Mouse (Mus musculus): Measurements from ENCODE around the gene P3h2. TPM values are rescaled to one million over a fixed set of nuclear protein-coding genes. Genes with fewer than 3 reads are reported as not detected.
A peak's percentile ranks its signal among the peaks of the same experiment; 100 is the strongest.

P3h2 gene
- total RNA-seq, 2 experiments from 2014 or later, result 2.6 to 4.0 TPM

DNA sequence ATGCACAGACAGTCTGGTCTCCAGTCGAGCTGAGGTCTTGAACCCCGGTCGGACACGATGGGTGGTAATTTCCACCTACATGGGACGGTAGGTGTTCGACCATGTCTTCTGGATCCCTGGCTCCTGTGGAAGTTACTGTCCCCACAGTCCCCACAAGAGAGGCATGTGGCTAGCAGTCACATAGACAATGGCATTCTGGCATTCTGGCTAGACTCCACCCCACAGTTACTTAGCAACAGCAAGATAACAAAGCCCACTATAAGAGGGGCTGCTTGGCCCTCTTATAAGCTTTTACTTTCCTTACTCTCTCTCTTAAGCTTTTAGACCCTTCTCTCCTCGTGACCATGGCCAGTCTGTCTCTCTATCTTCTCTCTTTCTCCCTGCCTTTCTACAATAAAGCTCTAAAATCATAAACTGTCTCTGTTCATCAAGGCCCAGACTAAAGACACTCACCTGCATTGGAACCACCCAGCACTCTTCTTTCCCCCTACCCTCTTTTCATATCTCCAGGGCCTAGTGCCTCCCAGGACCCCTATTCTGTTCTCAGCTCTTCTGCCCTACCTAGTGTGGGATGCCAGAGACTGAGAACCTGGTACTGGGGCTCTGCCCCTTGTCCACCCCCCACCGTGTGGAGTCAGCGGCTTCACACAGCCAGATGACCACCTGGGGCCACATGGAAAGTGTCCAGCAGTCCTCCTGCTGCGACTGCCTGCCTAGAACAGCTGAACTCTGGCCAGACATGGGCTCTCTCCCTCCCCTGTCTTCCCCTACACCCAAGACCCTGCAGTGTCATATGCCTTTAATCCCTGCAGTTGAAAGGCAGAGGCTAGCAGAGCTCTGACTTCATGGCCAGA is 28.1 kb downstream of the P3h2 start:
- DNase-seq (ENCODE audit: low spot score in 2 of 2), result no peak
- intact Hi-C loops (cut with DNase I), result no loop called here

DNA sequence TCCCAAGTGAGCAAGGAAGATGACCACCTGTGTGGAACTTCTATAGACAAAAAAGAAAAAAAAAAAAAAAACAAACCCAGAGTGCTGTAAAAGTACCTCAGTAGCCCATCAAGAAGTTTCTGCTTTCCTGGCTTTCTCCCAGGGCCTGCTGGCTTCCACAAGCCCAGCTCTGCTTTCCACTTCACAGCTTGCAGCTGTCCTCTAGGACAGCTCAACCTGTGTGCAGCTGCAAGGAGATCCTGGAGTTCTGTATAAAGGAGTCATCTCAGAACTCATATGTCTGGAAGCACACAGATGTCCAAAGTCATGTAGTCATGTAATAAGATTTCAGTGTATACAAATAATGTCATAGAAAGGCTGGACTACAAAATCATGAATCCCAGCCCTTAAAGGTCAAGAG is 30.5 kb downstream of the P3h2 start:
- no peak for DNase-seq (ENCODE audit: low spot score in 2 of 2)

DNA sequence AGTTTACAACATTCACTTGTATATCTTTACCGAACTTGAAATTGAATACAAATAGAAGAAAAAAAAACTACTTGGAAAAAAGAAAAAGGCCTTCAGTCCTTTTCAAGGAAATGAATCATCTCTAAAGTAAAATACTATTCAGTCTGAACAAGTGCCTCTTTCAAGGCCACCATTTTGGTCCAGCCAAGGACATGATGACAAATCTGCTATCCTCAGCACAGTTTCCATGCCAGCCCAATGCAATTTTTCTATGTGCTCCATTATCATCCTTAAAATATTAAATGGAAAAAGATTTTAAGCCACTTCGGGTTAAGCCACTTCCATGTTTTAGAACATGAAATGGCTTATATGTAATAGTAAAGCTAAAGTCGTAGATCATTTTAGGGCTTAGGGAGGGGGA is 35.2 kb downstream of the P3h2 start:
- no peak for DNase-seq (ENCODE audit: low spot score in 2 of 2)
- intact Hi-C loops (cut with DNase I), result no loop called here

More for the DNA sequence above, 30.5 kb downstream of the P3h2 start:
- intact Hi-C loops (cut with DNase I), result no loop called here

DNA sequence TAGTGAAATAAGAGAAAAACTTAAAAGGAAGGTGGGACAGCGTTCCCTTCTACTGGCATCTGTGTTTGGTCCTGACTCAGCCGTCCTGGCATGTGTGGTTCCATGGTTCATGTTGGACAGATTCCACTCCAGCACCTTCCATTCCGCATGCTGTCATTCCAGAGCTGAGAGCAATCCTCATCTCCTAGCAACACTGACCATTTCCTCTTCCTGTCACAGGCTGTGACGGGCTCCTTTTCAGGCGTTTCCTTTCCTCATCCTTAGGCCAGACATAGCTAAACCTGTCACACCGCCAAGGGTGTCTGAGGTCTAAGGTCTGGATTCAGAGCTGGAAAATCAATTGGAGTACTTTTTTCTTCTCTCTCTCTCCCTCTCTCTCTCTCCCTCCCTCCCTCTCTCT is 40.5 kb downstream of the P3h2 start:
- no peak for DNase-seq (ENCODE audit: low spot score in 2 of 2)
- intact Hi-C loops (cut with DNase I), result no loop called here

DNA sequence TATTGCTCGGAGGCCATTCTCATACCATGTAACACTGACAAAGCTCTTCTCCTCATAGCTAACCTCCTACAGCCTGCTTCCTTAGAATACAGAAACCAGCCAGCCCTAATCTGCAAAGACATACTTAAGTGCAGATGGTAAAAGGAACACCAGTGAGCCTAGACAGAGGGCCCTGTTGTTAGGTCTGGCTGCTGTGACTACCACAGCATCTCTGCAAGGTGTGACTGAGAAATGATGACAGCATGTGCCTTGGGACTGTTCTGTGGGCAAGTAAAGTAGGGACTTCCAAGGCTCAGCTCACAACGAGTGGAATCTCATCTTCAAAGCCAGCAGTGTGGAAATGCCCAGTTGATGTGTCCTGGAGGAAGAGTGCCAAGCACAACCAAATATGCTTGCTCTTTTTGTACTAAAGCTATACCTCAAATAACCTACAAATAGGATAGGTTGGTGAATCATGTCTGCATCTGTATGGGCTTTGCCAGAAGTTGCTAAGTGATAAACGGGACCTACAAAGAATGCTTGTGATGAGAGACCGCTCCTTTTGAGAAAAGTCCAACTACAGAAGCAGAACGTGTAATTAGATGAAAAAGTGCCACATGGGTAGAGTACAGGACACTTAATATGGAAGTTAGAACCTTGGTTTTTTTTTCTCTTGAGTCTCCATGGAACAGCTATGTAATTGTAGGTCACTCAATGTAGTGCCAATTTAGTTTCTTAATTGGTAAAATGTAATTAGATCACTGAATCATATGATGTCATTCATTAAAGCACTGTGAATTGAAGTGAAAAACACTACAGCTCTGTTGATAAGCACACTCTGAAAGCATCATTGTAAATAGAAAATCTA is 45.1 kb downstream of the P3h2 start:
- intact Hi-C loops (cut with DNase I), result no loop called here
- DNase-seq (ENCODE audit: low spot score in 2 of 2), result no peak

DNA sequence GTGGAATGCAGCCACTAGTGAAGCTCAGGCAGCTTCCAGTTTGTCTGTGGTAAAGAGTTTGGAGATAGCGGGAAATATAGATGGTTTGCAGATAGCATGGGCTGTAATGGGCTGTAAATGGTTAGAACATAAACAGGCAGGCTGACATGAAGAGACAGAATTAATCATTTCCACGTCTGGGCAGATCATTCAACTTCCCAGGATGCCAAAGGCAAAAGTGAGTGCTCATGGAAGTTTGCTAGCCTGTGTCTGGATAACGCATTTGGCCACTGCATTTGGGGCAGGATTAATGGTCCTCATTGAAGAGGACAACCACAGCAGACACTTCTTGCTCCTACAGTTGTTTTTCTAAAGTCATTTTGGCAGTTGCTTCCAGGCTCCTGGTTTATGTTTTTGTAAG is 52.0 kb downstream of the P3h2 start:
- DNase-seq (ENCODE audit: low spot score in 2 of 2), result no peak
- intact Hi-C loops (cut with DNase I), result no loop called here

DNA sequence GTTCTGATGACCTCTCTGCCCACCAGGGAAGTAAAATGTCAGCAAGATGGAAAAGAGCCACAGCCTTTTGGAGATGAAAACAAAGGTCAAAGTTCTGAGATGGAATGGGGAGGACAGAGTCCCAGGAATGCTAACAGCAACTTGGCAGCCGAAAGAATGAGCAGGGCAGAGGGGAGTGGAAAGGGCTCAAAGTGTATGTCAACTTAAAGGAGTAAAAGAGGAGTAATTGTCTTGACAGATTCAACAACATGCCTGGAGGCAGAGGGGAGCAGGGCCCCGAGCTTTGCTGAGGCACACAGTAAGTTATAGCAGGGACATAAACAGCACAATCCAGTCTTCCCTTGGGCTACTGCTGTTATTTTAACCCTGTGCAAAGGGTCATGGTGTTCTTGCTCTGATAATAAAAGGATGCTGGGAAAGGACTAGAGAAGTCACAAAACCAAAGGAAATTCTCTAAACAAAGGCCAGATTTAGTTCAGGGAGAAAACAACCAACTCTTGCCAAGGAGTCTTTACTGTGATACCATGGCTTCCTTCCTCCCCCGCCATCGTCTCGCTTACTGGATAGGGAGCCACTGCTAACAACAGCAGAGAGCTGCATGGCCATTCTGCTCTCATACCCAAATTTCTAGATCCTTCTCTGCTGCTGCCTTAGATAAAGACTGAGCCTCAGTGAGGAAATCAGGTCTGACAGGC is 56.0 kb downstream of the P3h2 start:
- no peak for DNase-seq (ENCODE audit: low spot score in 2 of 2)
- intact Hi-C loops (cut with DNase I), result no loop called here

DNA sequence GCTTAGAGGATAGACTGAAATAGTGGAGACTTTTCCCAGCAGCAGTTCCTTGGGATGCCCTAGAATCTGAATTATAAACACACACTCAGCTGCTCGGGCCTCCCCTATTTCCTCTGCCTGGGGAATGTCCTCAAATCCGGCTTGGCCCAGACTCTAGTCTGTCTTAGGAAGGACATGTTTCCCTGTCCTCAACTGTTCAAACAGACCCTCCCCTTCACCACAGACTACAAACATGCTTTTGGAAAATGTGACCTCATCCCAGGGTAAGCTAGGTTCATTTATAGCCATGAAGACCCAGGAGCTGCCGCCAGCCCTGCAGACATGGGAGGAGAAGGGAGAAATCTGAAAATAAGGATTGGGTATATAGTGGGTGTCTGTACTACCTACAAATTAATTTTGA is 57.7 kb downstream of the P3h2 start:
- DNase-seq (ENCODE audit: low spot score in 2 of 2), result no peak
- intact Hi-C loops (cut with DNase I), result no loop called here

DNA sequence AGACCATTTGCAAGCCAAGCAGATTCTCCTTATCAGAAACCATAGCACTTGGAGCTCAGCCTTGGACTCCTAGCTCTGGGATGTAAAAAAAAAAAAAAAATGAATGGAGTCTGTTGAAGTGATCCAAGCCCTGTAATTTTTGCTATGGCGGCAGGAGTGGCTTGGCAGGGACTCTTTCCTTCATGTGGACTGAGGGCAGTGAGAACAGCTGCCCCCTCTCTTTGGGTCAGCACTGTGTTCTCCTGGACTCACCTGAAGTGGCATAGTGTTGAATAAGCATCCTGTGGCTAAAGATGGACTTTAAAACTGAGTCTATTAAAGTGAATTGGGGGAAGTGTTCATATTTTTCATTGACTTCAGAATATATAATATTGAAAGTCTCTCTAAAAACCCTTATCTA is 58.2 kb downstream of the P3h2 start:
- intact Hi-C loops (cut with DNase I), result no loop called here
- no peak for DNase-seq (ENCODE audit: low spot score in 2 of 2)

DNA sequence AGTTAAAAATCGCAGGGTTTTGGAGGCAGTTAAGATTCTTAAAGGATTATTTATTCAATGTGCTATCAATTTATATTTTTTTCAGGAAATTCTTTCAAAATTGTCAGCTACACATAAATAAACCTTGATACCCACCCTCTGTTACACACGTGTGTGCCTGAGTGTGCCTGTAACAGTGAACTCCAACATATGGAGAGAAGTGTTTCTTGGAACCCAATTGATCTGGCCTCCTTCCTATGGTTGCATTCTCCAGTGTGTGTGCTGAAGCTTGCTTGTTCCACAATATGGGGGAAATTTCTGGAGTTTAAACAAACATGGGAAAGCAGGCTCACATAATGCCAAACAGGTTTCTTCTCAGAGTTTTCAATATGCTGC is 63.7 kb downstream of the P3h2 start:
- DNase-seq (ENCODE audit: low spot score in 2 of 2), result no peak
- intact Hi-C loops (cut with DNase I), result no loop called here

DNA sequence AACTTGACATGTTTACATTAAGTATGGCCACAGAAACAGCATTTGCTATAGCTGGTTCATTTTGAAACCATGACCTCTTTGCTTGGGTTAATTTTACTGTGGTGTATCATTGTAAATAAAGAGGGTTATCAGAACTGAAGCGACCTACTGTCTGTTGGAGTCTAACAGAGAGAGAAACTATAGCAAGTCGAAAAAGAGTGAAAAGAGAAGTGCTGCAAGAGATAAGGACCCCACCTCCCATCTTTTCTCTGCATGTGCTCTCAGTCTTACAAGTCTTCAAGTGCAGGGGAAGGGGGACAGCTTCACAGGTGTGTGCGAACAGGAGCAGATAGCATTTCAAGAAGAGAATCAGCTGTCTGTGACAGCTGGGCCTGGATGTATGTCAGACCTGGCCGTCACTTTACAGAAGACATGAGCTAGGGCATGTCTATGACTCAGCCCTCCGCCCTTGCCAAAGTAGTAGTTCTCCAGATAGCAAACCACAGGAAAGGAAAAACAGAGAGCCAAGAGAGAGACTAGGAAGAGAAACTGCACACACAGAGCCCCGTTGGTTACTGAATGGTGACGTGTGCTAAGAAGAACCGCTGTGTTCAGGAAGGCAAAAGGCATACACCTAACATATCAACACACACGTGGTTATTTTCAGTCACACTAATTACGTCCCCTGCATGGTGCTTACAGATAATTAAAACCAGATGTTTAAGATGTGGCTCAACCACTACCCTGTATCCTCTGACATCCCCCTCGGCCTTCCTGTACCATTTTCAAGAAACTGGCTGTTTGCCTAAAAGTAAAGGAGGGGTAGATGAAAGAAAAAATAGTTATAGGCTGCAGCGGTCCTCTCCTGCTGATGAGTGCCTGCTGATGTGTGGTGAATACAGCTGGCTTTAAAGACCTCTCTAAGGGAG is 64.3 kb downstream of the P3h2 start:
- peak in 1 of 2 experiments; percentile 60 for DNase-seq (ENCODE audit: low spot score in 2 of 2)
- intact Hi-C loops (cut with DNase I), result no loop called here

DNA sequence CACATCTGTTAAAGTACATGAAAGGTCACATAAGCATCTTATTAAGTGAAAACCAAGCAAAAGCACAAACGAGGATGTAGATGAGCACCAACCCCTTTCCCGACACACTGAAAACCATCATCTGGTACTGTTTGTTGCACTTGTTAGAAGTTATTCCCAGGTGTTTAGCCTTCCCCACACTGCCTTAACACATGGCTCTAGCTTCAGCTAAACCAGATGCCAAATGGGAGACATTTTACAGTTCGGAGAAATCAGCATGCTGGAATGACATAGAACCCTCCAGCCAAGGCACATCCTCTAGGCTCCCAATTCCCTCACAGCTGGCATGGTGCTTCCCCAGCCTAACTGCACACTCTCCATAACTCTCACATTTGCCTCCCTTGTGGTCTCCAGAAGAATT is 66.3 kb downstream of the P3h2 start:
- no peak for DNase-seq (ENCODE audit: low spot score in 2 of 2)
- intact Hi-C loops (cut with DNase I), result no loop called here

DNA sequence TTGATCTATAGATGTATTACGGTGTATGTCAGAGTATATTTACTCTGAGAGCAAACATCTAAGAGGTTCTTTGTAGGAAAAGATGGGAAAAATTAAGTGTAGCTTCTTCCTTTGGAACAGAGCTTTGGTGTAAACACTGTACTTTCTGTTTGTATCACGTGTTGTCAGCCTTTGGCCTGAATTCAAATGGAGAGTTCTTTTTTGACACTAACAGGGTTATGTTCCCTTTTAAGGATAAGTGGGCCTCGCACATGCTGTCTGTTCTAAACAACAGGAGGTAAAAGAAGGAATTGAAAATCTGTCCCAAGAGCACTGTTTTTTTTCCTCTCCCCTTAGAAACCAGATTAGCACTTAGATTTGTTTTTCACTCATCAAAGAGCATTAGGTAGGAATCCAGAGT is 70.1 kb downstream of the P3h2 start:
- peak in 1 of 2 experiments; percentile 22 for DNase-seq (ENCODE audit: low spot score in 2 of 2)
- intact Hi-C loops (cut with DNase I), result no loop called here

DNA sequence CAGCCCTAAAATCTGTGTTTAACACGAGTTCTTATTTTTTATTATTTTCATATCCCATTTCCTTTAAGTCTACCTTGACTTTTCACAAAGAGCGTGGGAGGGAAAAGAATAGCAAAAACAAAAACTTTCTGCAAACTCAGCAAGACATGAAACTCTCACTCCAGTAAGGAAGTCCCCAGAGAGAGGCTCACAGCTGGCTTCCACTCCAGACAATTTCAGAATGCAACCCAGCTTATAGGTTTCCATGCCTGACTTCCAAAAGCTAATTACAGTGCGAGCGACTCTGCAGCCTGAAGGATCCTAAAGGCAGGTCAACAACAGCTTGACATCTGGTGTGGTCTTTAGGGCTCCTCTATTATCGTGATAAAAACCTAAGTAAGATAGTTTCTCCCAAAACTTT is 70.5 kb downstream of the P3h2 start:
- no peak for DNase-seq (ENCODE audit: low spot score in 2 of 2)
- intact Hi-C loops (cut with DNase I), result no loop called here

DNA sequence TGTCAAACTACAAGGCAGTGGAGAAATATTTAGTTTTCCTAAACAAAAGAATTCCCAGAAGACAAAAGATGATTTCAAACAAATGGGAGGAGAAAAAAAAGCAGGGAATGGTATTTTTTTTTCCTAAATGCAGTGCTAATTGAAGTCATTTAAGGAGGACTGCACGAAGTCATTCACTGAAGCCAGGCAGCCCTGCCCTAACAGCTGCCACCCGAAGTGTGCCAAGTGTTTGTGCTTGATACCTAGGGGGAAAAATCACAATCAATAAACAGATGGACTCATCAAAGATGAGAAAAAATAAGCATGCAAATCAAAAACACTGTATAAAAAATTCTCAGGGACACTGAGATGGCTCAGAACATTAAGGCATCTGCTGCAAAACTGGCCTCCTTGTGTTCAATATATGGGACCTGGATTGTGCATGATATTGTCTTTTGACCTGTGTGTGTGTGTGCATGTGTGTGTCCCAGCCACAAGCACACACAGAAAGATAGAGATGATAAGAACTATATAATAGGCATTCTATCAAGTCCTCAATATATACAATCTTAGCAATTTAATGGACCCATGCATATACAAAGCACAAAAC is 76.1 kb downstream of the P3h2 start:
- intact Hi-C loops (cut with DNase I), result no loop called here
- DNase-seq (ENCODE audit: low spot score in 2 of 2), result no peak

DNA sequence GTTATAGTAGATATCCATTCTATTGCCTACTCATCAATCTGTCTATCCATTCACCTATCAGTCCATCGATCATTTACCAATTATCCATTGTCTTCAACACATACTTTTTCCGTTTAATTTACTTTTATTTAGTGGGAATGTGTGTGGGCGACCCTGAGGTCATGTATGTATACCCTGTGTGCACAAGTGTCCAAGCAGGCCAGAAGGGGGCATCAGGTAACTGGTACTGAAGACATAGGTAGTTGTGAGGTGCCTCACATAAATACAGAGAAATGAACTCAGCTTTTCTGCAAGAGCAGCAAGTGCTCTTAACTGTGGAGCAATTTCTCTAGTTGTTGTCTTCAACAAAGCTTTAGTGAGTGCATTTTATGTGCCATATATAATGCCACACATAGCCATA is 79.2 kb downstream of the P3h2 start:
- intact Hi-C loops (cut with DNase I), result no loop called here
- no peak for DNase-seq (ENCODE audit: low spot score in 2 of 2)

DNA sequence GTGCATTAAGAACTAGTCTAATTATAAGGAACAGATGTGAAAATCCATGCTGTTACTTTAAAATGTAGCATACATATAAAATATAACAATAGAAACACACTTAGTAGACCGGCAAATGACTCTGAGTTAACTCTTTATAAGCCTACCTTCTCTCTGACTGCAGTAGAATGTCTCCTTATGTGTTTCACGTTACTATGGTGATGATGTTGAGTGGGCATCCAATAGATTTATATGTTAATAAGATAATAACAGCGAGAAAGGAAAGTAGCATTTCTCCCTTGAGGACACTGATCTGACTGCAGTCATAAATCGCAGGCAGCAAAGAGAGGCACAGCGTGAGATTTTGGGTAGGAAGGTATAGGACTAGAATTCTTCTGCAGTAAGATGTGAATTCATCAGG is 81.0 kb downstream of the P3h2 start:
- no peak for DNase-seq (ENCODE audit: low spot score in 2 of 2)
- intact Hi-C loops (cut with DNase I), result loop anchor here (5.0 kb wide), 1 partner anchor 83 kb away; the partner anchor contains the start of gene P3h2

DNA sequence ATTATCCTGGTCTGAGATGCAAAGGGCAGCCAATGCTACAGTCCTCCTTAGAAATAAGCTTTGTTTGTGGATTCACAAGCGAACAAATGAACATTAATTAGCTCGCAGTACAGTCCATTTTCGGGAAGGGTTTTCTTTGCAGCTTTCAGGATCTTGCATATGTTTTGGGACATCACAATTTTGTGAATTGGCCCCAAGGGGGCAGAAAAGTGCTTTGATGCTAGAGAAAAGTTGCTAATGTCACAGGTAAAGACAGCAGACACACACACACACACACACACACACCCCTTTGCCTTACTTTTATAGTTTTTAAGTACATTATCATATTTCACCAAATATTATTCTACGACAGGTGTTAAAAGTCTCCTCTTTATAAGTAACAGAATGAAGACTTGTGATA is 82.2 kb downstream of the P3h2 start:
- DNase-seq (ENCODE audit: low spot score in 2 of 2), result no peak
- intact Hi-C loops (cut with DNase I), result loop anchor here (2.0 to 5.0 kb wide), 2 partner anchors 84 to 175 kb away; partner anchors contain the start of gene P3h2

DNA sequence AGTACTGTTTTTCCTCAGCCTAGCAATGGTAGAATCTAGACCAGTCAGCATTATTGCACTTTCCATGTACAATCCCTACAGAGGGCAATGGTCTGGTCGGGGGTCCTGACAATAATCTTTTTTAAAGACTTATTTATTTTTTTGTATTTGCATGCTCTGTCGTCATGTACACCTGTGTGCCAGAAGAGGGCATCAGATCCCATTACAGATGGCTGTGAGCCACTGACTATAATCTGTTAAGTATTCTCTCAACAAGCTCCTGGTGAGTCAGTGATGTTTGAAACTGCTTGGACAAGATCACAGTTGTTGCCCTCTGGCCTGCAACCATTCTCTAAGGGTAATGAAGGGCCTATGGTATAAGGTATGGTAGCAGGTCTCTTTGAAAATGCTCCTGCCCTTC is 83.8 kb downstream of the P3h2 start:
- no peak for DNase-seq (ENCODE audit: low spot score in 2 of 2)
- intact Hi-C loops (cut with DNase I), result loop anchor here (2.0 to 5.0 kb wide), 2 partner anchors 86 to 177 kb away; partner anchors contain the start of gene P3h2
